Mouse (Mus musculus): ENCODE measurements at regions not wholly inside any gene's neighbourhood (a gene's known extent, or its start where the extent isn't known, plus 50 kb on each side); places are given as distances from the start of the nearest gene placed in this dataset.
"Not testable (repeated sequence)": the region's sequence is repeated elsewhere in the genome, so short reads cannot be mapped to it uniquely, and the experiment has no call there.

- ATAC-seq = no peak
- WGBS (ENCODE audit: insufficient replicate concordance) = 77% methylated on average over 1 of the region's 1 CpGs
- H3K27ac ChIP-seq (ENCODE audit: low read depth) = no peak overlapping the region
Observed at GRCm38 (mm10) chr17:60966401-60966800, 1914.7 kb downstream of the Efna5 start.

GRCm38 (mm10) chr17:60965660-60966059 lies 1915.5 kb downstream of the Efna5 start:
- 56% methylated on average over 2 of the region's 2 CpGs for WGBS (ENCODE audit: insufficient replicate concordance)

More at GRCm38 (mm10) chr17:60966401-60966800, 1914.7 kb downstream of the Efna5 start:
- H3K36me3 ChIP-seq (replicated peaks; ENCODE audit: insufficient read depth, low read length) = no peaks in the 10 kb centered on the region
- no peak overlapping the region for H3K4me2 ChIP-seq (ENCODE audit: low read depth, low read length)
- DNase-seq = no peak
- H3K27me3 ChIP-seq (ENCODE audit: insufficient read depth, low read length) = no peaks in the 10 kb centered on the region
- no peaks in the 10 kb centered on the region for H3K9me3 ChIP-seq (ENCODE audit: low read length)
- no peak overlapping the region for H3K9ac ChIP-seq (replicated peaks)
- no peak for TF ChIP-seq CTCF (IDR thresholded peaks at IDR 0.05; ENCODE audit: low read depth)
- TF ChIP-seq EP300 (IDR thresholded peaks at IDR 0.05; ENCODE audit: low read depth) = no peak
- no peaks in the 10 kb centered on the region for H3K4me1 ChIP-seq (ENCODE audit: insufficient read depth)
- no peak overlapping the region for H3K4me3 ChIP-seq (ENCODE audit: low read depth, low read length)

GRCm38 (mm10) chr17:60951464-60951863 lies 1929.7 kb downstream of the Efna5 start:
- no peak for DNase-seq
- Histone ChIP-seq H3K27me3 (ENCODE audit: insufficient read depth, low read length) (no peaks in the 10 kb centered on the region), H3K4me3 (ENCODE audit: low read depth, low read length) (no peak overlapping the region), H3K9me3 (ENCODE audit: low read length) (no peaks in the 10 kb centered on the region), H3K9ac (replicated peaks) (no peak overlapping the region), H3K4me1 (ENCODE audit: insufficient read depth) (no peaks in the 10 kb centered on the region), H3K27ac (ENCODE audit: low read depth) (no peak overlapping the region), H3K36me3 (replicated peaks; ENCODE audit: insufficient read depth, low read length) (no peaks in the 10 kb centered on the region), H3K4me2 (ENCODE audit: low read depth, low read length) (no peak overlapping the region)
- no peak for ATAC-seq
- TF ChIP-seq EP300 (IDR thresholded peaks at IDR 0.05; ENCODE audit: low read depth) (no peak), CTCF (IDR thresholded peaks at IDR 0.05; ENCODE audit: low read depth) (no peak)
- WGBS (ENCODE audit: insufficient replicate concordance) = 57% methylated on average over 1 of the region's 1 CpGs

More at GRCm38 (mm10) chr17:60965660-60966059, 1915.5 kb downstream of the Efna5 start:
- Histone ChIP-seq H3K9ac (replicated peaks) (no peak overlapping the region), H3K27ac (ENCODE audit: low read depth) (no peak overlapping the region), H3K9me3 (ENCODE audit: low read length) (no peaks in the 10 kb centered on the region), H3K4me3 (ENCODE audit: low read depth, low read length) (no peak overlapping the region), H3K4me1 (ENCODE audit: insufficient read depth) (no peaks in the 10 kb centered on the region), H3K4me2 (ENCODE audit: low read depth, low read length) (no peak overlapping the region), H3K36me3 (replicated peaks; ENCODE audit: insufficient read depth, low read length) (no peaks in the 10 kb centered on the region), H3K27me3 (ENCODE audit: insufficient read depth, low read length) (no peaks in the 10 kb centered on the region)
- ATAC-seq (no peak), DNase-seq (no peak)
- TF ChIP-seq EP300 (IDR thresholded peaks at IDR 0.05; ENCODE audit: low read depth) = no peak
- TF ChIP-seq CTCF (IDR thresholded peaks at IDR 0.05; ENCODE audit: low read depth) = no peak

- no peak for DNase-seq
- Histone ChIP-seq H3K4me3 (ENCODE audit: low read depth, low read length) (no peak overlapping the region), H3K27ac (ENCODE audit: low read depth) (no peak overlapping the region), H3K4me1 (ENCODE audit: insufficient read depth) (no peaks in the 10 kb centered on the region), H3K4me2 (ENCODE audit: low read depth, low read length) (no peak overlapping the region), H3K27me3 (ENCODE audit: insufficient read depth, low read length) (no peaks in the 10 kb centered on the region), H3K9ac (replicated peaks) (no peak overlapping the region), H3K9me3 (ENCODE audit: low read length) (no peaks in the 10 kb centered on the region), H3K36me3 (replicated peaks; ENCODE audit: insufficient read depth, low read length) (no peaks in the 10 kb centered on the region)
- no peak for TF ChIP-seq CTCF (IDR thresholded peaks at IDR 0.05; ENCODE audit: low read depth)
- no peak for TF ChIP-seq EP300 (IDR thresholded peaks at IDR 0.05; ENCODE audit: low read depth)
- no peak for ATAC-seq
- 54% methylated on average over 1 of the region's 1 CpGs for WGBS (ENCODE audit: insufficient replicate concordance)
Observed at GRCm38 (mm10) chr17:60937754-60938508, 1924.8 kb upstream of the Nudt12 start.

GRCm38 (mm10) chr17:60934223-60934622 lies 1921.1 kb upstream of the Nudt12 start:
- DNase-seq (no peak), ATAC-seq (no peak)
- Histone ChIP-seq H3K4me2 (ENCODE audit: low read depth, low read length) (no peak overlapping the region), H3K9me3 (ENCODE audit: low read length) (no peaks in the 10 kb centered on the region), H3K27ac (ENCODE audit: low read depth) (no peak overlapping the region), H3K4me1 (ENCODE audit: insufficient read depth) (no peaks in the 10 kb centered on the region), H3K4me3 (ENCODE audit: low read depth, low read length) (no peak overlapping the region), H3K36me3 (replicated peaks; ENCODE audit: insufficient read depth, low read length) (no peaks in the 10 kb centered on the region), H3K27me3 (ENCODE audit: insufficient read depth, low read length) (no peaks in the 10 kb centered on the region), H3K9ac (replicated peaks) (no peak overlapping the region)
- TF ChIP-seq CTCF (IDR thresholded peaks at IDR 0.05; ENCODE audit: low read depth) = no peak

DNA sequence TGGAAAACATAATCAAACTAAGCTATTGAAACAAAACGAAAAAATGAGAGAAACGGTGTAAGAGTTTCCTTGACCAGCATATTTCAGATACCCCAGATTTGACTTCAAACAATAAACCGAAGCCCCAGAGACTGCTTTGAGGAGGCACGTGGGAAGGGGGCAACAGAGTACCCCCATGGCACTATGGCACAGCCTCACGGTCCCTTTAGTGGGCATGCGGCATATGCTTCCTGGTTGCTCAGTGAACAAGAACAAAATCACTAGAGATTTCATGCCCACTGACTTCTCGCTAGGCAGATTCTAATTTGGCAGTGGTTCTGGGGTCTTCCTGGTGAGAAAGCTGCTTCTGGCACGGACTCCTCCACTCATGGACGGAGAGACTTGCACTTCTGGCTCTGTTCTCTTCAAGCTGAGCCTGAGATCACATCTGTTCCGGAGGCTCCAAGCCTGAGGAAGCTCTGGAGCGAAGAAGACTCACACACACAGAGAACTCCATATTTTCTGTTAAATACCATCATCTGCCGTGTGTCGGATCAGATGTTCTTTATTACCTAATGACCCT lies 1912.7 kb upstream of the Nudt12 start:
- H3K4me2 ChIP-seq (ENCODE audit: low read depth, low read length) = no peak overlapping the region
- H3K27ac ChIP-seq (ENCODE audit: low read depth) = no peak overlapping the region
- TF ChIP-seq CTCF (IDR thresholded peaks at IDR 0.05; ENCODE audit: low read depth) (no peak), EP300 (IDR thresholded peaks at IDR 0.05; ENCODE audit: low read depth) (no peak)
- DNase-seq (no peak), ATAC-seq (no peak)
- H3K4me3 ChIP-seq (ENCODE audit: low read depth, low read length) = no peak overlapping the region
- H3K27me3 ChIP-seq (ENCODE audit: insufficient read depth, low read length) = no peaks in the 10 kb centered on the region
- no peaks in the 10 kb centered on the region for H3K36me3 ChIP-seq (replicated peaks; ENCODE audit: insufficient read depth, low read length)
- no peak overlapping the region for H3K9ac ChIP-seq (replicated peaks)
- WGBS (ENCODE audit: insufficient replicate concordance) = 80% methylated on average over 13 of the region's 13 CpGs
- no peaks in the 10 kb centered on the region for H3K4me1 ChIP-seq (ENCODE audit: insufficient read depth)
- 0 out of 2 replicates have a peak, but pooled peaks cover 2% of the 10 kb centered on the region for H3K9me3 ChIP-seq (ENCODE audit: low read length)

DNA sequence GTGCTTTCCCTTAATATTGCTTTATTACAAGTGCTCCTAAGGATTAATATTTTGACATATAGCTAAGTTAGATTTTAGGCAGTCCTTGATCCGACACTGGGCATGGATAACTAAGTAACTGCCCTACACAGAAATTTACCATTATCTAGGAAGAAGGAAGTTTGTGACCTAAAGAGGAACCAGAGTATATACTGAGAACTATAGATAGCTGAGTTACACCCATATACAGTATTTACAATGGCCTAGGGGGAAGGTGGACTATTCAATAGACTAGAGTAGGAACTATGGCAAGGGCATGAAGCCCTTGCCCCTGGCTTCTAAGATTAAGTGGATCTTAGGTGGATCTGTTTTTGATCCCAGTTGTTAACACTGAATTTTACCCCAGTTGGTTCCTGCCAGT lies 1869.5 kb upstream of the Nudt12 start:
- not testable (repeated sequence) for H3K9me3 ChIP-seq (ENCODE audit: low read length); H3K36me3 ChIP-seq (replicated peaks; ENCODE audit: insufficient read depth, low read length); H3K4me2 ChIP-seq (ENCODE audit: low read depth, low read length); ATAC-seq; H3K4me1 ChIP-seq (ENCODE audit: insufficient read depth); H3K4me3 ChIP-seq (ENCODE audit: low read depth, low read length); H3K9ac ChIP-seq (replicated peaks); DNase-seq; H3K27me3 ChIP-seq (ENCODE audit: insufficient read depth, low read length); H3K27ac ChIP-seq (ENCODE audit: low read depth)
- WGBS (ENCODE audit: insufficient replicate concordance) = 76% methylated on average over 1 of the region's 1 CpGs

Data from liver, postnatal 0 days (tissue).